Mouse (Mus musculus) thymus, adult 2 months (tissue): ENCODE measurements around the gene Cngb1. TPM values are rescaled to one million over a fixed set of nuclear protein-coding genes. Genes with fewer than 3 reads are reported as not detected.

Experiments used
- DNase-seq: peaks from one replicate; pipeline ENCODE4 v3.0.0; 2021
- H3K27ac ChIP-seq: fragments of 200-500 bp; 2 replicates; pipeline ENCODE4 v1.5.1; 2012; ENCODE audit warnings: low read length, control low read depth; ENCODE audit not compliant: control insufficient read depth, insufficient read depth
- H3K27me3 ChIP-seq: fragments of 200-500 bp; 2 replicates; pipeline ENCODE4 v1.6.1; 2012; ENCODE audit warnings: mild to moderate bottlenecking, low read length, moderate library complexity, mixed read lengths; ENCODE audit not compliant: control insufficient read depth, insufficient read depth
- H3K36me3 ChIP-seq: fragments of 200-500 bp; 2 replicates; pipeline ENCODE4 v1.6.1; 2012; ENCODE audit warnings: mild to moderate bottlenecking, low read length, moderate library complexity; ENCODE audit not compliant: control insufficient read depth, insufficient read depth
- H3K4me1 ChIP-seq: fragments of 200-500 bp; replicated peaks from 2 replicates; pipeline ENCODE4 v1.6.1; 2012; ENCODE audit warnings: low read length; ENCODE audit not compliant: control insufficient read depth, insufficient read depth
- H3K4me3 ChIP-seq: fragments of 200-500 bp; 2 replicates; pipeline ENCODE4 v1.5.1; 2012; ENCODE audit warnings: mild to moderate bottlenecking, low read length, control low read depth, moderate library complexity; ENCODE audit not compliant: control insufficient read depth, insufficient read depth
- CTCF ChIP-seq: fragments of 200-500 bp; IDR thresholded peaks from 2 replicates; pipeline ENCODE4 v1.5.1; 2012; ENCODE audit warnings: mild to moderate bottlenecking, control low read depth, low read length, moderate library complexity, borderline replicate concordance; ENCODE audit not compliant: control insufficient read depth, poor library complexity, insufficient read depth; ENCODE audit errors: extremely low read depth
- POLR2A ChIP-seq: fragments of 200-500 bp; IDR thresholded peaks from 2 replicates; pipeline ENCODE4 v1.6.1; 2012; ENCODE audit warnings: mild to moderate bottlenecking, low read length, control low read depth, moderate library complexity; ENCODE audit not compliant: control insufficient read depth, poor library complexity, insufficient read depth; ENCODE audit errors: extremely low read depth
- WGBS: fragments of 180-500 bp; shearing (Covaris S2); methylation state at CpG from one replicate; pipeline ENCODE4 v1.1.7; 2018; 5-methylcytosine and 5-hydroxymethylcytosine counted together
- polyA plus RNA-seq: library from polyadenylated mRNA; depleted of rRNA; stranded (reverse); fragments of >200 nt; gene quantifications from 2 replicates; pipeline ENCODE4 v1.2.3, GENCODE M21; 2012; rRNA removed

Cngb1 gene
- polyA plus RNA-seq, 1 experiment = 0.94 TPM

DNA sequence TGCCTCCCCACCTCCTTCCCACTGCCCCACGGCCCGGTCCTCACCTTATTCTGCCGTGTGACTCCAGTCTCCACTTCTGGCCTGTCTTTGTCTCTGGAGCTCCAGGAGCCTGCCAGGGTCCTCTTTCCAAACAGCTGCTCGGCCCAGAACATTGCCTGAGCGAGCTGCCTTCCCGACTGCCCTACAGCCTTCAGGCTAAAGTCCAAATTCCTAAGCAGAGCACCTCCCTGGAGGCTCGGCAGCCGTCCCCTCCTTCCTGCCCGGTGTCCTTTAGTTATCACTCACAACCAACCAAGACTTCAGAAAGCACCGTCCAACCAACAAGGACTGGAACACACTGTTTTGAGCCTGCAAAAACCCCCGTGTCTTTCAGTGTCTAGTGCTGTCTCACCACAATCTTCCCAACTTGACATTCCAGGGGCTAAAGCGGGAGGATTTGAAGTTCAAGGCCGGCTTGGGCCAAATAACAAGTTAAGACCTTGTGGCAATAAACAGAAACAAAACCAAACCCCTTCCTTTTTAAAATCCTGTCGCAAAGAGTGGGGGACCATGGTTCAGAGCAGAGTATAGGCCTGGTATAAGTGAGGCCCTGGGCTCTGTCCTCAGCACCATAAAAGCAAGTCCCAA is 103.6 kb downstream of the Cngb1 start, which contains the start of gene Kifc3:
Gene Kifc3, minus strand, starts transcription at position 164 of the 627 bp plus-strand sequence.
- Histone ChIP-seq H3K4me1 (no peaks in the 10 kb centered on the region), H3K27me3 (no peaks in the 10 kb centered on the region), H3K36me3 (no peaks in the 10 kb centered on the region), H3K4me3 (no peak within 1 kb of the TSS), H3K27ac (no peak within 1 kb of the TSS)
- TF ChIP-seq POLR2A (no peak), CTCF (no peak)
- DNase-seq = no peak
- WGBS = 91% methylated on average over 14 of the region's 14 CpGs

DNA sequence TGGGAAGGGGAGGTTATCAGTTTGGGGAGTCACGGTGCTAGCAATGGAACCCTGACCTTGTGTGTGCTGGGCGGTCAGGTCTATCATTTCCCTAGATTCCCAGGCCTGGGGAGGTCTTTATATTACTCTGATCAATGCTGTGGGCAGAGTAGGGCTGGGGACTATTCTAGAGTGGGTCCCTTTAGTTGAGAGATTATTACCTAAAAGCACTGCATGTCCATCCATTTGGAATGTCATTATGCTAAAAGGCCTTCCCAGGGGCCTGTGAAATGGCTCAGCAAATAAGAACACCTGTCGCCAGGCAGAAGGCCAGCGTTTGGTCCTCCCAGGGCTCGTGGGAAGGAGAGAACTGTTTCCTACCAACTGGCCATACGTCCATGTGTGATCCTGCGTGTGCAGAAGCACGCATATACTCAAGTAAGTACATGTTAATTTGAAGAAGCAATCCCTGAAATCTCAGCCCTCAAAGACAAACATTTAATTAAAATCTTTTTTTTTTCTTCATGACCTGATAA is 104.3 kb downstream of the Cngb1 start:
- Histone ChIP-seq H3K4me1 (no peaks in the 10 kb centered on the region), H3K27me3 (no peaks in the 10 kb centered on the region), H3K36me3 (no peaks in the 10 kb centered on the region), H3K4me3 (no peak overlapping the region), H3K27ac (no peak overlapping the region)
- DNase-seq = no peak
- no peak for TF ChIP-seq POLR2A
- no peak for TF ChIP-seq CTCF
- 95% methylated on average over 8 of the region's 8 CpGs for WGBS

DNA sequence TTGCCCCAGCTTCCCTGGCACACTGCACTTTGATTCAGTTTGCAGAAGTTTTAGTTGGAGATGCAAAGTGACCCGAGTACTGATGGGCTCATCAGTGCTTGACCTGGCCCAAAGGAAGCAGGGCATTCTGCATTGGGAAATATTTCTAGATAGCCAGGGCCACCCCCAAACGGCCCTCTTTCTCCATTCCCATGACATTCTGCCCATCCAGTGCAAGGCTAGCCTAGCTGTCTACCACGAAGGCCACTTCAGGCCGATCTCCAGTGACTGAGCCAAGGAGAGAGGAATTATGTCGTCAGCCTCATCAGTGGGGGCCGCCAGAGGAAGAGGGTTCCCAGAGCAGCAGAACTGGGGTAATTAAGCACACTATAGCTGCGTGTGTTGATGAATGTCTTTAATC is 104.9 kb downstream of the Cngb1 start:
- no peak overlapping the region for H3K27ac ChIP-seq
- no peak for DNase-seq
- no peaks in the 10 kb centered on the region for H3K4me1 ChIP-seq
- TF ChIP-seq CTCF = no peak
- no peak for TF ChIP-seq POLR2A
- H3K36me3 ChIP-seq = no peaks in the 10 kb centered on the region
- WGBS = 81% methylated on average over 7 of the region's 7 CpGs
- no peaks in the 10 kb centered on the region for H3K27me3 ChIP-seq
- H3K4me3 ChIP-seq = no peak overlapping the region

DNA sequence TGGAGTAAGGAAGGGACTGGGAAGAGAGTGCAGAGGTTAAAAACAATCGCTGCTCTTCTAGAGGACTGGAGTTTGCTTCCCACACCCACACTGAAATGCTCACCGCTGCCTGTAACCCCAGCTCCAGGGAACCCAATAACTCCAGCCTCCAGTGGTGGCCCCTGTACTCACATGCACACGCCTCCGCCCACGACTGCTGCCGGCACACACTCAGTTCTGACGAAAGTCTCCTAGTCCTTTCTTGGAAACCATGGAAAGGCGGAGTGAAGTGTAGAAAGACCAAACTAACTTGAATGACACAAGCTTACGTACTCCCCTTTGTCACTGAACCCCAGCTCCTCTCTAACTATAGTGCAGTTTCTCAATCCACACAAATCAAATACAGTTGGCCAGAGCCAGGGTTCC is 106.4 kb downstream of the Cngb1 start:
- Histone ChIP-seq H3K4me3 (no peak overlapping the region), H3K27me3 (no peaks in the 10 kb centered on the region), H3K27ac (no peak overlapping the region), H3K4me1 (no peaks in the 10 kb centered on the region), H3K36me3 (no peaks in the 10 kb centered on the region)
- WGBS = 94% methylated on average over 9 of the region's 9 CpGs
- DNase-seq = no peak
- TF ChIP-seq CTCF (no peak), POLR2A (no peak)

DNA sequence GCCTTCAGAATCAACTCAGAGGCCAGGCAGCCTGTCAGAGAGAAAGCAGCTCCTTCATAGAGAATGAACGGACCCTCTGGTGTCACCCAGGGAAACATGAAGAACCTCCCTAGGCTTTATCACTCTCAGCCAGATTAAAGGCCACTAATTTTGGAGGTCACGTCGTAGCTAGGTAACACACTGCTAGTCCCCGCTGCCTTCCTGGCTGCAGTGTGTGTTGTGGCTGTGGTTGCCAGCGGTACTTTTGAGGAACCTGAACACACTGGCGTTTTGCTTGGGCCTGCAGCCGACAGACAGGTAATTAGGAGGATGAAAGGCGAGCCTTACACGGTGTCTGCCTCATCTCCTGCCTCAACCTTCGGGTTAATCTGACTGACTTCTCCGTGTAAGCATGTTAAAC is 110.7 kb downstream of the Cngb1 start:
- TF ChIP-seq POLR2A (no peak), CTCF (no peak)
- no peaks in the 10 kb centered on the region for H3K4me1 ChIP-seq
- no peaks in the 10 kb centered on the region for H3K27me3 ChIP-seq
- no peak for DNase-seq
- H3K27ac ChIP-seq = no peak overlapping the region
- WGBS = 40% methylated on average over 11 of the region's 11 CpGs
- H3K4me3 ChIP-seq = no peak overlapping the region
- no peaks in the 10 kb centered on the region for H3K36me3 ChIP-seq

DNA sequence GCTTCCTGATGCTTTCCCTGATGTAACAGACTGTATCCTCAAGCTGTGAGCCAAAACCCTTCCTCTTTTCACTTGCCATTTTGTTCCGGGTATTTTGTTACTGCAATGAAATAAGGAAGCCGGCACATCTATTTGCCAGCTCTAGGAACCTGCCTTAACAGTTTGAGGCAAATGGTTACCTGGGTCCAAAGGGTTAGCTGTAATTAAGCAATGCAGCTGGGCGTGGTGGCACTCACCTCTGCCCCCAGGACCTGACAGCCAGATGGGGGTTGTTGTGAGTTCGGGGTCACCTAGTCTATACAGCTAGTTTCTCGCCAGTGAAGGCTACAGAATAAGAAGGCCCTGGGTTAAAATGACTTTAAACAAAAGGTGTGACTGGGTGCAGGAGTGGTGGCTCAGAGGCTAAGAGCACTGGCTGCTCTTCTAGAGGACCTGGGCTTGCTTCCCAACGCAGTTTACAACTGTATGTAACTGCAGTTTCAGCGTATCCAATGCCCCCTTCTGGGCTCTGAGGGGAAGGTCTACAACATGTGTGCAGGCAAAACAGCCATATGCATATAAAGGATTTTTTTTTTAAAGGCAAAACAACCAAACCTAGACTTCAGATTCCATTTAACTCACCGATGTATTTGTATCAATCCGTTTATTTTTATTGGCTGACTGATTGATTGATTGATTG is 114.7 kb downstream of the Cngb1 start:
- H3K4me3 ChIP-seq = no peak overlapping the region
- 95% methylated on average over 9 of the region's 9 CpGs for WGBS
- H3K27ac ChIP-seq = no peak overlapping the region
- H3K27me3 ChIP-seq = no peaks in the 10 kb centered on the region
- TF ChIP-seq CTCF (no peak), POLR2A (no peak)
- no peaks in the 10 kb centered on the region for H3K4me1 ChIP-seq
- no peaks in the 10 kb centered on the region for H3K36me3 ChIP-seq
- no peak for DNase-seq

Other genes starting within 250 kb of the Cngb1 start
- 38.4 and 41.6 TPM in 2 replicates for gene Katnb1, start 225.4 kb downstream of the Cngb1 start, polyA plus RNA-seq
- 13.7 and 19.1 TPM in 2 replicates for gene Kifc3, start 103.8 kb downstream of the Cngb1 start, polyA plus RNA-seq
- 0.97 and 2.1 TPM in 2 replicates for gene Tepp, start 4.0 kb upstream of the Cngb1 start, polyA plus RNA-seq
- gene Zfp319, start 25.4 kb upstream of the Cngb1 start, polyA plus RNA-seq = 30.7 and 34.8 TPM in 2 replicates
- gene Usb1, start 25.7 kb upstream of the Cngb1 start, polyA plus RNA-seq = 51.9 and 55.6 TPM in 2 replicates
- gene Mmp15, start 45.7 kb upstream of the Cngb1 start, polyA plus RNA-seq = 14.7 and 16.2 TPM in 2 replicates
- 65.9 and 67.2 TPM in 2 replicates for gene Cfap20, start 128.3 kb upstream of the Cngb1 start, polyA plus RNA-seq
- gene Csnk2a2, start 183.5 kb upstream of the Cngb1 start, polyA plus RNA-seq = 35.2 and 36.0 TPM in 2 replicates
- gene Ccdc113, start 227.5 kb upstream of the Cngb1 start, polyA plus RNA-seq = 0.22 TPM in 1 of 2 replicates, not detected in the other